Mouse (Mus musculus): ENCODE measurements around the gene Tmem273. TPM values are rescaled to one million over a fixed set of nuclear protein-coding genes. Genes with fewer than 3 reads are reported as not detected.

Gene Tmem273
- polyA plus RNA-seq, 1 experiment from 2014 or later: 0.93 TPM

- ATAC-seq (ENCODE audit: insufficient number of reproducible peaks, low FRiP score, low TSS enrichment, low read depth): no peak
Measured at GRCm38 (mm10) chr14:32782866-32783265, 2.9 kb upstream of the Tmem273 start.

GRCm38 (mm10) chr14:32784130-32784747 is 1.5 kb upstream of the Tmem273 start:
- no peak overlapping the region for H3K9ac ChIP-seq
- 72% methylated on average over 12 of the region's 12 CpGs for WGBS
- ATAC-seq (ENCODE audit: insufficient number of reproducible peaks, low FRiP score, low TSS enrichment, low read depth): no peak

More at GRCm38 (mm10) chr14:32782866-32783265, 2.9 kb upstream of the Tmem273 start:
- no peaks in the 10 kb centered on the region for H3K4me1 ChIP-seq
- no peak overlapping the region for H3K4me2 ChIP-seq
- no peaks in the 10 kb centered on the region for H3K36me3 ChIP-seq
- H3K27ac ChIP-seq: no peak overlapping the region
- no peaks in the 10 kb centered on the region for H3K27me3 ChIP-seq
- no peak overlapping the region for H3K9ac ChIP-seq
- H3K4me3 ChIP-seq: no peak overlapping the region
- 88% methylated on average over 4 of the region's 4 CpGs for WGBS
- no peaks in the 10 kb centered on the region for H3K9me3 ChIP-seq

GRCm38 (mm10) chr14:32784748-32785134 is 1.0 kb upstream of the Tmem273 start:
- H3K9ac ChIP-seq: no peak overlapping the region
- WGBS: 77% methylated on average over 4 of the region's 4 CpGs
- H3K4me2 ChIP-seq: no peak overlapping the region
- no peak overlapping the region for H3K4me3 ChIP-seq
- no peaks in the 10 kb centered on the region for H3K27me3 ChIP-seq
- no peaks in the 10 kb centered on the region for H3K4me1 ChIP-seq
- no peaks in the 10 kb centered on the region for H3K36me3 ChIP-seq
- H3K9me3 ChIP-seq: no peaks in the 10 kb centered on the region
- H3K27ac ChIP-seq: no peak overlapping the region
- no peak for ATAC-seq (ENCODE audit: insufficient number of reproducible peaks, low FRiP score, low TSS enrichment, low read depth)

More at GRCm38 (mm10) chr14:32784130-32784747, 1.5 kb upstream of the Tmem273 start:
- Histone ChIP-seq H3K27ac (no peak overlapping the region), H3K27me3 (no peaks in the 10 kb centered on the region), H3K36me3 (no peaks in the 10 kb centered on the region), H3K4me2 (no peak overlapping the region), H3K4me3 (no peak overlapping the region), H3K4me1 (no peaks in the 10 kb centered on the region), H3K9me3 (no peaks in the 10 kb centered on the region)

- no peaks in the 10 kb centered on the region for H3K27me3 ChIP-seq
- ATAC-seq (ENCODE audit: insufficient number of reproducible peaks, low FRiP score, low TSS enrichment, low read depth): no peak
- H3K9me3 ChIP-seq: no peaks in the 10 kb centered on the region
- H3K4me3 ChIP-seq: no peak overlapping the region
- no peaks in the 10 kb centered on the region for H3K36me3 ChIP-seq
- WGBS: 38% methylated on average over 5 of the region's 5 CpGs
- no peak overlapping the region for H3K4me2 ChIP-seq
- no peaks in the 10 kb centered on the region for H3K4me1 ChIP-seq
- H3K27ac ChIP-seq: no peak overlapping the region
- no peak overlapping the region for H3K9ac ChIP-seq
Measured at GRCm38 (mm10) chr14:32787691-32788090, 1.9 kb downstream of the Tmem273 start.

GRCm38 (mm10) chr14:32796375-32796774 is 10.6 kb downstream of the Tmem273 start:
- Histone ChIP-seq H3K9ac (no peak overlapping the region), H3K4me3 (no peak overlapping the region), H3K4me1 (no peaks in the 10 kb centered on the region), H3K36me3 (no peaks in the 10 kb centered on the region), H3K9me3 (no peaks in the 10 kb centered on the region), H3K27me3 (no peaks in the 10 kb centered on the region), H3K4me2 (no peak overlapping the region), H3K27ac (no peak overlapping the region)
- ATAC-seq (ENCODE audit: insufficient number of reproducible peaks, low FRiP score, low TSS enrichment, low read depth): no peak
- 60% methylated on average over 8 of the region's 8 CpGs for WGBS

GRCm38 (mm10) chr14:32797803-32798202 is 12.0 kb downstream of the Tmem273 start:
- Histone ChIP-seq H3K27me3 (no peaks in the 10 kb centered on the region), H3K9me3 (no peaks in the 10 kb centered on the region), H3K4me1 (no peaks in the 10 kb centered on the region), H3K27ac (no peak overlapping the region), H3K4me2 (no peak overlapping the region), H3K36me3 (no peaks in the 10 kb centered on the region), H3K4me3 (no peak overlapping the region), H3K9ac (no peak overlapping the region)
- ATAC-seq (ENCODE audit: insufficient number of reproducible peaks, low FRiP score, low TSS enrichment, low read depth): no peak
- 84% methylated on average over 2 of the region's 2 CpGs for WGBS

- WGBS: 87% methylated on average over 4 of the region's 4 CpGs
- no peaks in the 10 kb centered on the region for H3K27me3 ChIP-seq
- no peaks in the 10 kb centered on the region for H3K9me3 ChIP-seq
- H3K36me3 ChIP-seq: no peaks in the 10 kb centered on the region
- H3K4me2 ChIP-seq: no peak overlapping the region
- ATAC-seq (ENCODE audit: insufficient number of reproducible peaks, low FRiP score, low TSS enrichment, low read depth): no peak
- no peak overlapping the region for H3K4me3 ChIP-seq
- no peak overlapping the region for H3K27ac ChIP-seq
- H3K9ac ChIP-seq: no peak overlapping the region
- no peaks in the 10 kb centered on the region for H3K4me1 ChIP-seq
Measured at GRCm38 (mm10) chr14:32798355-32798754, 12.6 kb downstream of the Tmem273 start.

GRCm38 (mm10) chr14:32800048-32800447 is 14.3 kb downstream of the Tmem273 start:
- Histone ChIP-seq H3K9me3 (no peaks in the 10 kb centered on the region), H3K36me3 (no peaks in the 10 kb centered on the region), H3K27me3 (no peaks in the 10 kb centered on the region), H3K27ac (no peak overlapping the region), H3K4me3 (no peak overlapping the region), H3K4me1 (no peaks in the 10 kb centered on the region), H3K9ac (no peak overlapping the region), H3K4me2 (no peak overlapping the region)
- ATAC-seq (ENCODE audit: insufficient number of reproducible peaks, low FRiP score, low TSS enrichment, low read depth): no peak; the same call in 1 of the 2 replicates
- WGBS: 91% methylated on average over 7 of the region's 7 CpGs

- 58% methylated on average over 11 of the region's 11 CpGs for WGBS
- no peak for ATAC-seq (ENCODE audit: insufficient number of reproducible peaks, low FRiP score, low TSS enrichment, low read depth)
- Histone ChIP-seq H3K4me3 (no peak overlapping the region), H3K27me3 (no peaks in the 10 kb centered on the region), H3K4me1 (no peaks in the 10 kb centered on the region), H3K27ac (no peak overlapping the region), H3K9me3 (no peaks in the 10 kb centered on the region), H3K36me3 (no peaks in the 10 kb centered on the region), H3K4me2 (no peak overlapping the region), H3K9ac (no peak overlapping the region)
Measured at GRCm38 (mm10) chr14:32801016-32801661, 15.4 kb downstream of the Tmem273 start.

- Histone ChIP-seq H3K36me3 (no peaks in the 10 kb centered on the region), H3K9ac (no peak overlapping the region), H3K4me3 (no peak overlapping the region), H3K4me1 (no peaks in the 10 kb centered on the region), H3K27ac (no peak overlapping the region), H3K27me3 (no peaks in the 10 kb centered on the region), H3K4me2 (no peak overlapping the region), H3K9me3 (no peaks in the 10 kb centered on the region)
- ATAC-seq (ENCODE audit: insufficient number of reproducible peaks, low FRiP score, low TSS enrichment, low read depth): no peak; the same call in 1 of the 2 replicates
Measured at GRCm38 (mm10) chr14:32801662-32802024, 15.9 kb downstream of the Tmem273 start.

- Histone ChIP-seq H3K9me3 (no peaks in the 10 kb centered on the region), H3K27ac (no peak overlapping the region), H3K27me3 (no peaks in the 10 kb centered on the region), H3K4me2 (no peak overlapping the region), H3K4me3 (no peak overlapping the region), H3K9ac (no peak overlapping the region), H3K4me1 (no peaks in the 10 kb centered on the region), H3K36me3 (no peaks in the 10 kb centered on the region)
- no peak for ATAC-seq (ENCODE audit: insufficient number of reproducible peaks, low FRiP score, low TSS enrichment, low read depth)
Measured at GRCm38 (mm10) chr14:32810111-32810510, 24.3 kb downstream of the Tmem273 start.

- no peaks in the 10 kb centered on the region for H3K9me3 ChIP-seq
- H3K4me3 ChIP-seq: no peak overlapping the region
- no peak overlapping the region for H3K9ac ChIP-seq
- H3K4me2 ChIP-seq: no peak overlapping the region
- 67% methylated on average over 6 of the region's 6 CpGs for WGBS
- H3K27ac ChIP-seq: no peak overlapping the region
- H3K27me3 ChIP-seq: no peaks in the 10 kb centered on the region
- ATAC-seq (ENCODE audit: insufficient number of reproducible peaks, low FRiP score, low TSS enrichment, low read depth): no peak
- 0 out of 2 replicates have a peak, but pooled peaks cover 2% of the 10 kb centered on the region for H3K4me1 ChIP-seq
- H3K36me3 ChIP-seq: no peaks in the 10 kb centered on the region
Measured at GRCm38 (mm10) chr14:32812429-32812828, 26.7 kb downstream of the Tmem273 start.

All from limb, embryonic 15.5 days (tissue).